Comparison of ENCODE assay signal across 9 mouse cellular contexts in genomic region chr17:43581012-43581467, GRCm38 (mm10). TPM values are rescaled to one million over a fixed set of nuclear protein-coding genes. Genes with fewer than 3 reads are reported as not detected.
DNase-seq lines count a peak whose midpoint lies in the region; ATAC-seq and TF ChIP-seq lines count a peak whose summit lies in the region.
"Had no signal": no experiment of that assay in that cellular context is flagged by ENCODE, and none has a peak within 500 bp of the region (broad histone marks: within the 10 kb centered on the region; RNA-seq: fewer than 3 reads in every experiment).

No protein-coding gene starts in this region.

- H3K36me3 ChIP-seq in lung, embryonic 15.5 days, result no peaks in the 10 kb centered on the region
- H3K36me3 ChIP-seq in intestine, embryonic 15.5 days, result no peaks in the 10 kb centered on the region
- H3K36me3 ChIP-seq in liver, embryonic 14.5 days (replicated peaks; ENCODE audit: control insufficient read depth, insufficient read depth, low read depth), result no peaks in the 10 kb centered on the region

- intact Hi-C loops in gastrocnemius, postnatal 36 days (cut with DNase I), result no loop called here

- TF ChIP-seq POLR2A in lung, adult 2 months (IDR thresholded peaks at IDR 0.05; ENCODE audit: borderline replicate concordance, extremely low read depth, low read depth, low read length), result no peak

- H3K4me1 ChIP-seq in lung, embryonic 15.5 days, result peaks cover 15% of the 10 kb centered on the region; the same call in 1 of the 2 replicates
- no peaks in the 10 kb centered on the region for H3K4me1 ChIP-seq in lung, adult 2 months (ENCODE audit: control insufficient read depth, insufficient read depth, low read length)
- peaks cover 12% of the 10 kb centered on the region for H3K4me1 ChIP-seq in intestine, embryonic 15.5 days (replicated peaks)
- peaks cover 0 to 2% of the 10 kb centered on the region in 2 experiments; a peak in 1 of 4 replicates for H3K4me1 ChIP-seq in liver, embryonic 14.5 days (replicated peaks; ENCODE audit: control insufficient read depth in 2 of 2, insufficient read depth in 2 of 2, low read length in 1 of 2)

- DNase-seq in lung, adult 2 months, result no peak
- DNase-seq in gastrocnemius, postnatal 36 days, result peak; percentile 13 to 34
- no peak for DNase-seq in liver, embryonic 14.5 days (ENCODE audit: low read depth in 3 of 3, low spot score in 3 of 3)
- peak; percentile 26 to 28 for DNase-seq in right cerebral cortex, postnatal 10 days (ENCODE audit: low spot score in 2 of 2)
- DNase-seq in thymus, postnatal 10 days (ENCODE audit: low spot score in 2 of 2), result no peak
- DNase-seq in layer of hippocampus, adult 11-12 months (ENCODE audit: low spot score), result no peak

- 31% methylated on average over 8 of the region's 8 CpGs for WGBS in lung, embryonic 15.5 days
- WGBS in lung, adult 2 months, result 26% methylated on average over 8 of the region's 8 CpGs
- 18% methylated on average over 8 of the region's 8 CpGs for WGBS in intestine, embryonic 15.5 days
- WGBS in liver, embryonic 14.5 days (ENCODE audit: insufficient replicate concordance), result 33% methylated on average over 8 of the region's 8 CpGs

- no peaks in the 10 kb centered on the region for H3K9me3 ChIP-seq in lung, embryonic 15.5 days
- H3K9me3 ChIP-seq in intestine, embryonic 15.5 days, result no peaks in the 10 kb centered on the region
- no peaks in the 10 kb centered on the region for H3K9me3 ChIP-seq in liver, embryonic 14.5 days (ENCODE audit: control insufficient read depth, low read length)

- no peak for TF ChIP-seq EP300 in liver, embryonic 14.5 days (IDR thresholded peaks at IDR 0.05; ENCODE audit: low read depth)

- no peak for ATAC-seq in lung, embryonic 15.5 days (ENCODE audit: borderline replicate concordance, extremely low read depth, low FRiP score, low TSS enrichment)
- ATAC-seq in intestine, embryonic 15.5 days, result peak; percentile 72
- peak; percentile 39; the same call in 1 of the 2 replicates for ATAC-seq in liver, embryonic 14.5 days (ENCODE audit: insufficient read depth)

- H3K4me2 ChIP-seq in lung, embryonic 15.5 days, result peak overlapping the region; percentile 19
- peak overlapping the region; percentile 43 for H3K4me2 ChIP-seq in intestine, embryonic 15.5 days (replicated peaks)
- H3K4me2 ChIP-seq in liver, embryonic 14.5 days (ENCODE audit: low read depth), result no peak overlapping the region

- H3K9ac ChIP-seq in lung, embryonic 15.5 days, result no peak overlapping the region
- no peak overlapping the region for H3K9ac ChIP-seq in intestine, embryonic 15.5 days
- no peak overlapping the region for H3K9ac ChIP-seq in liver, embryonic 14.5 days (replicated peaks)

- H3K4me3 ChIP-seq in lung, embryonic 15.5 days, result no peak overlapping the region
- no peak overlapping the region for H3K4me3 ChIP-seq in lung, adult 2 months (replicated peaks; ENCODE audit: extremely low read depth, low read depth, low read length)
- H3K4me3 ChIP-seq in intestine, embryonic 15.5 days (replicated peaks), result no peak overlapping the region
- no peak overlapping the region for H3K4me3 ChIP-seq in liver, embryonic 14.5 days (ENCODE audit: insufficient read depth in 1 of 2, low read depth in 2 of 2, low read length in 2 of 2)

- no peaks in the 10 kb centered on the region for H3K27me3 ChIP-seq in lung, embryonic 15.5 days
- no peaks in the 10 kb centered on the region for H3K27me3 ChIP-seq in intestine, embryonic 15.5 days (replicated peaks)
- no peaks in the 10 kb centered on the region for H3K27me3 ChIP-seq in liver, embryonic 14.5 days (ENCODE audit: control insufficient read depth, insufficient read depth, low read length)

- TF ChIP-seq CTCF in lung, adult 2 months (IDR thresholded peaks at IDR 0.05; ENCODE audit: insufficient read depth, low read length), result no peak
- TF ChIP-seq CTCF in liver, embryonic 14.5 days (IDR thresholded peaks at IDR 0.05; ENCODE audit: low read depth), result no peak

- H3K27ac ChIP-seq in lung, embryonic 15.5 days, result no peak overlapping the region
- H3K27ac ChIP-seq in intestine, embryonic 15.5 days, result peak overlapping the region; percentile 56
- H3K27ac ChIP-seq in liver, embryonic 14.5 days, result no peak overlapping the region

RNA-seq across cellular contexts. Expression of gene Pla2g7, which starts 13.1 kb away (rescaled TPM):
- polyA plus RNA-seq in lung, embryonic 15.5 days (2015; fragmentation: Nextera tagmentation; extraction: Ambion mirVana), result 10.6 and 12.5 TPM in 2 replicates
- polyA plus RNA-seq in lung, adult 2 months (2012; rRNA removed), result 4.3 and 9.7 TPM in 2 replicates
- 10 to 100 TPM; 13.8 to 15.9 TPM for total RNA-seq in gastrocnemius, postnatal 36 days (2021)
- 12.0 and 12.7 TPM in 2 replicates for polyA plus RNA-seq in intestine, embryonic 15.5 days (2015; fragmentation: Nextera tagmentation; extraction: Ambion mirVana)
- polyA plus RNA-seq in liver, embryonic 14.5 days (2012; rRNA removed), result 4.0 and 5.0 TPM in 2 replicates
- 9.9 and 10.7 TPM in 2 replicates for polyA plus RNA-seq in liver, embryonic 14.5 days (2014; fragmentation: Nextera tagmentation; extraction: Ambion mirVana)

RNA-seq across cellular contexts. Expression of gene Ankrd66, which starts 37.6 kb away (rescaled TPM):
- polyA plus RNA-seq in lung, embryonic 15.5 days (2015; fragmentation: Nextera tagmentation; extraction: Ambion mirVana), result 0.30 and 0.36 TPM in 2 replicates
- polyA plus RNA-seq in lung, adult 2 months (2012; rRNA removed), result 1.6 and 1.7 TPM in 2 replicates
- not detected for total RNA-seq in gastrocnemius, postnatal 36 days (2021)
- 0.18 TPM in 1 of 2 replicates, not detected in the other for polyA plus RNA-seq in intestine, embryonic 15.5 days (2015; fragmentation: Nextera tagmentation; extraction: Ambion mirVana)
- polyA plus RNA-seq in liver, embryonic 14.5 days (2012; rRNA removed), result 0.05 and 0.07 TPM in 2 replicates
- polyA plus RNA-seq in liver, embryonic 14.5 days (2014; fragmentation: Nextera tagmentation; extraction: Ambion mirVana), result 0.10 TPM in 1 of 2 replicates, not detected in the other
- polyA plus RNA-seq: small intestine, adult 2 months had no signal

RNA-seq across cellular contexts. Expression of gene Tdrd6, which starts 49.1 kb away (rescaled TPM):
- polyA plus RNA-seq in lung, embryonic 15.5 days (2015; fragmentation: Nextera tagmentation; extraction: Ambion mirVana), result not detected in 2 replicates
- 0.13 TPM in 1 of 2 replicates, not detected in the other for polyA plus RNA-seq in lung, adult 2 months (2012; rRNA removed)
- total RNA-seq in gastrocnemius, postnatal 36 days (2021), result not detected
- 0.46 and 0.73 TPM in 2 replicates for polyA plus RNA-seq in intestine, embryonic 15.5 days (2015; fragmentation: Nextera tagmentation; extraction: Ambion mirVana)
- polyA plus RNA-seq in liver, embryonic 14.5 days (2012; rRNA removed), result under 0.01 and 0.08 TPM in 2 replicates
- 0.13 TPM in 1 of 2 replicates, not detected in the other for polyA plus RNA-seq in liver, embryonic 14.5 days (2014; fragmentation: Nextera tagmentation; extraction: Ambion mirVana)
- polyA plus RNA-seq: small intestine, adult 2 months had no signal

Comparison
In these comparisons a context has a peak if more than half of its experiments do, and no peak if none do; other contexts are left out.
1. DNase-seq: peak in gastrocnemius, postnatal 36 days (2 of 2) and right cerebral cortex, postnatal 10 days (2 of 2); none in lung, adult 2 months (single experiment), liver, embryonic 14.5 days (0 of 3), thymus, postnatal 10 days (0 of 2) and layer of hippocampus, adult 11-12 months (single experiment).